Mouse (Mus musculus): ENCODE data around the gene Agt.

- TF ChIP-seq CTCF (IDR thresholded peaks at IDR 0.05; ENCODE audit: extremely low read depth, insufficient read depth, low read length) (no peak), POLR2A (IDR thresholded peaks at IDR 0.05; ENCODE audit: extremely low read depth, insufficient read depth, low read length) (no peak)
Measured at GRCm38 (mm10) chr8:124546371-124546770, 23.1 kb downstream of the Agt start.

All from cortical plate, adult 2 months (tissue).